Mouse (Mus musculus) forebrain, embryonic 10.5 days (tissue): Measurements from ENCODE around the gene Myocd. TPM values are rescaled to one million over a fixed set of nuclear protein-coding genes. Genes with fewer than 3 reads are reported as not detected.

ENCODE experiments used
- DNase-seq: peaks from one replicate; pipeline ENCODE4 v3.0.0-alpha.2; 2017; ENCODE audit warnings: low spot score; ENCODE audit errors: extremely low spot score
- H3K27ac ChIP-seq: fragments of 300-500 bp; sonication (generic); 2 replicates; pipeline ENCODE4 v1.5.1; 2016; ENCODE audit warnings: mild to moderate bottlenecking
- H3K27me3 ChIP-seq: fragments of 300-500 bp; sonication (generic); 2 replicates; pipeline ENCODE4 v1.6.1; 2016; ENCODE audit warnings: mild to moderate bottlenecking; ENCODE audit not compliant: poor library complexity, severe bottlenecking
- H3K36me3 ChIP-seq: fragments of 300-500 bp; sonication (generic); replicated peaks from 2 replicates; pipeline ENCODE4 v1.6.1; 2016; ENCODE audit warnings: mild to moderate bottlenecking, moderate library complexity
- H3K4me1 ChIP-seq: fragments of 300-500 bp; sonication (generic); 2 replicates; pipeline ENCODE4 v1.6.1; 2016
- H3K4me3 ChIP-seq: fragments of 300-500 bp; sonication (generic); 2 replicates; pipeline ENCODE4 v1.5.1; 2016; ENCODE audit warnings: mild to moderate bottlenecking, moderate library complexity
- H3K9me3 ChIP-seq: fragments of 300-500 bp; sonication (generic); 2 replicates; pipeline ENCODE4 v1.6.1; 2016; ENCODE audit warnings: mild to moderate bottlenecking, moderate library complexity
- WGBS: fragments of 180-500 bp; shearing (Covaris S2); methylation state at CpG from one replicate; pipeline ENCODE4 v1.1.7; 2016; 5-methylcytosine and 5-hydroxymethylcytosine counted together
- polyA plus RNA-seq: library from polyadenylated mRNA; unstranded; fragments of >200 nt; fragmentation: Nextera tagmentation; extraction: Ambion mirVana; gene quantifications from 2 replicates; pipeline ENCODE4 v1.2.1, GENCODE M21; 2016

Myocd gene
- polyA plus RNA-seq = 0.36 and 0.55 TPM in 2 replicates

- peak; percentile 62 for DNase-seq
- H3K36me3 ChIP-seq = no peaks in the 10 kb centered on the region
- peak within 1 kb of the TSS; percentile 59 for H3K4me3 ChIP-seq
- H3K27me3 ChIP-seq = peaks cover 43% of the 10 kb centered on the region
- WGBS = under 1% methylated on average over 37 of the region's 37 CpGs
- H3K4me1 ChIP-seq = peaks cover 18% of the 10 kb centered on the region
- no peaks in the 10 kb centered on the region for H3K9me3 ChIP-seq
- H3K27ac ChIP-seq = 0 out of 2 replicates have a peak within 1 kb of the TSS, but pooled peaks have one; percentile 20
Measured at GRCm38 (mm10) chr11:65269851-65270473, at the start of gene Myocd. TSS of gene Myocd (minus strand) at chr11:65269989.

DNA sequence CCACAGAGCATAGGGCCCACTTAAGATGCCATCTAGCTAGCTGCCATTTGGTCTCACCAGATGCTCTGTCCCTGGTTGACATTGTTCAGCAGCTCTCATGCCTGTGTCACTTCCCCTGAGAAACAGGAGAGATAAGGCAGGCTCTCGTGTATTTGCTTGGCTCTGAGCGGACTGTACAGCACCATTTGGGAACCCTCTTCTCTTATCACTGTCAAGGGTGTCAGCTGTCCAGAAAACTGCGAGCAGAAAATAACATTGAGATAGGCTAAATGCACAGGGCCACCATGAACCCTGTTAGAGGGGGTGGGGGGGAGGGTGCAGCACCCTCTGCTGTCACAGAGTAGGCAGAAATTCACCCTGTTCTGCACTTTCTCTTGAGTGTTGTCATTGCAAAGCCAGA is 34.0 kb upstream of the Myocd start:
- 76% methylated on average over 3 of the region's 3 CpGs for WGBS
- Histone ChIP-seq H3K9me3 (no peaks in the 10 kb centered on the region), H3K27ac (no peak overlapping the region), H3K27me3 (no peaks in the 10 kb centered on the region), H3K36me3 (no peaks in the 10 kb centered on the region), H3K4me1 (no peaks in the 10 kb centered on the region), H3K4me3 (no peak overlapping the region)
- no peak for DNase-seq

GRCm38 (mm10) chr11:65294128-65294833 is 24.5 kb upstream of the Myocd start:
- Histone ChIP-seq H3K4me1 (0 out of 2 replicates have a peak, but pooled peaks cover 3% of the 10 kb centered on the region), H3K27ac (no peak overlapping the region), H3K9me3 (no peaks in the 10 kb centered on the region), H3K36me3 (no peaks in the 10 kb centered on the region), H3K4me3 (no peak overlapping the region), H3K27me3 (no peaks in the 10 kb centered on the region)
- no peak for DNase-seq
- 91% methylated on average over 10 of the region's 10 CpGs for WGBS

DNA sequence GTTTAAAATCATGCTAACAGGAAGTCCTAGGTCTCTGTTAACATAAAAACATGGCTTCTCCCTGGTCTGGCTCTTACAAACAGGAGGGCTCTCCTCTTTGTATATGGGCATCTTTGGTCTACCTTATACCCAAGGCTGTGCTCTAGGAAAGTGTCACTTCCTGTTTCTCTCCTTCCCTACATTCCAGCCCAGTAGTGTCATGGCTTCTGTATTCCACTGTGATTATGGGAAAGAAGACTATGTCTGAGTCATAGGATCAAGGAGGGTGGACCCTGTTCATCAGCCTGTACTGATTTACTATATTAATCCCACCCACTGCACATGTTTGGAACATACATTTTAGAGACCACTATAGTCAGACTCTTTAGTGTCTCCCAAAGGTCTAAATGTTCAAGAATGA is 23.2 kb upstream of the Myocd start:
- no peak for DNase-seq
- Histone ChIP-seq H3K27me3 (no peaks in the 10 kb centered on the region), H3K9me3 (no peaks in the 10 kb centered on the region), H3K36me3 (no peaks in the 10 kb centered on the region), H3K4me1 (0 out of 2 replicates have a peak, but pooled peaks cover 3% of the 10 kb centered on the region), H3K27ac (no peak overlapping the region), H3K4me3 (no peak overlapping the region)

DNA sequence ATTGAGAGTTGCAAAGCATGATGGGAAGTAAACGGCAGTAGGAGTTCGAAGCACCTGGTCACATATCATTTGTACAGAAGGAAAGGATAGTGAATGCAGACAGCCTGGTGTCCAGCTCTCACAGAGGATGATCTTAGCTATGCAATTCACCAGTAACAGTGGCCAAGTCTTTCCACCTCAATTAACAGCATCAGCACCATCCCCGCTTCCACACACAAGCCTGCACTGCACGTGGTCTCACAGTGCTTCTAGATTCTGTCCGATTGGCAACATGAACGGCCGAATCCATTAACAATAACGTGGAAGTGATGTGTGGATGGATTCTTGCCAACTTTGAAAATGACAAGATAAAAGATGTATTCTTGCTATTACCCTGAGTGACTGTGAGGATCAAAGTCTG is 17.9 kb upstream of the Myocd start:
- Histone ChIP-seq H3K36me3 (no peaks in the 10 kb centered on the region), H3K27me3 (no peaks in the 10 kb centered on the region), H3K27ac (no peak overlapping the region), H3K4me1 (no peaks in the 10 kb centered on the region), H3K4me3 (no peak overlapping the region), H3K9me3 (no peaks in the 10 kb centered on the region)
- DNase-seq = no peak
- 94% methylated on average over 8 of the region's 8 CpGs for WGBS

DNA sequence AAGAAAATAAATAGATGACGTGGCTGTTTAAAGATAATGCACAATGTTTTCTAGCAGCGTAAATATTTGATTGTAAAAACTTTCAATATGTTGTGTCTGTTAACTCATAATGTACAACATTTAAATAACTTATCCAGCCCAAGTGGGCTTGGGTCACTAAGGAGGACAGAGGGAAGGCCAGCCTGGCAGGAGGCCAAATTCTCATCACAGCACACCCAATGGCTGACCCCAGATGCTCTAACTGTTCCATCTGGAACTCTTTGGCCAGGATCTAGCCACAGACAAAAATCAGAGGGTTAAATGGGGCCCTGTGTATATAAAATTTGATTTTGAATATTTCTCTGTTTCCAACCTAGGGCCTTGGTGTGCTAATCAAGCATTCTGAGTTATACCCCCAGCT is 16.4 kb upstream of the Myocd start:
- WGBS = 87% methylated on average over 2 of the region's 2 CpGs
- no peak overlapping the region for H3K27ac ChIP-seq
- H3K27me3 ChIP-seq = no peaks in the 10 kb centered on the region
- H3K9me3 ChIP-seq = no peaks in the 10 kb centered on the region
- no peak overlapping the region for H3K4me3 ChIP-seq
- no peaks in the 10 kb centered on the region for H3K36me3 ChIP-seq
- no peak for DNase-seq
- no peaks in the 10 kb centered on the region for H3K4me1 ChIP-seq

DNA sequence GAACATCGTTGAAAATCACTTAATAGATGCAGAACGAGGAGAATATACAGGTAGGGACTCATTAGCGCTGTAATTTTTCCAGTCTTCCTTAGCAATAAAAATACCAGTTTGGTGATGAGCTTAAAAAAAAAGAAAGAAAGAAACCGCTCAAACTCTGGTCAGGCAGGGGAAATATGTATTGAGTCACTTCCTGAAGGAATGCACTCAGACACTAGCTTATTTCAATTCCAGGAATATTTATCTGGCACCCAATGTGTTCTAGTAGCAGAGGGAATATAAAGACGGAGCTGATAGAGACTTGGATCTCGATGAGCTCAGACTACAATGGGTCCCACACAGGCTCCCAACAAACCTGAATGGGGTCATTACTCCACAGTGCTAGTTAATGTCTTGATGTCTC is 5.7 kb upstream of the Myocd start:
- Histone ChIP-seq H3K36me3 (no peaks in the 10 kb centered on the region), H3K27me3 (peaks cover 15% of the 10 kb centered on the region), H3K4me1 (peaks cover 7% of the 10 kb centered on the region), H3K9me3 (no peaks in the 10 kb centered on the region), H3K27ac (no peak overlapping the region), H3K4me3 (no peak overlapping the region)
- WGBS = 90% methylated on average over 6 of the region's 6 CpGs
- DNase-seq = no peak

- Histone ChIP-seq H3K4me3 (peak overlapping the region; percentile 59), H3K27me3 (peaks cover 43% of the 10 kb centered on the region), H3K4me1 (peaks cover 18% of the 10 kb centered on the region), H3K27ac (no peak overlapping the region), H3K36me3 (no peaks in the 10 kb centered on the region), H3K9me3 (no peaks in the 10 kb centered on the region)
- DNase-seq = no peak
- 20% methylated on average over 4 of the region's 4 CpGs for WGBS
Measured at GRCm38 (mm10) chr11:65271000-65271399, 1.2 kb upstream of the Myocd start.

GRCm38 (mm10) chr11:65268310-65268709 is 1.5 kb downstream of the Myocd start:
- no peak for DNase-seq
- Histone ChIP-seq H3K9me3 (no peaks in the 10 kb centered on the region), H3K27ac (no peak overlapping the region), H3K4me1 (peaks cover 18% of the 10 kb centered on the region), H3K27me3 (peaks cover 43% of the 10 kb centered on the region), H3K36me3 (no peaks in the 10 kb centered on the region), H3K4me3 (no peak overlapping the region)
- WGBS = 71% methylated on average over 4 of the region's 4 CpGs

GRCm38 (mm10) chr11:65263466-65263865 is 6.3 kb downstream of the Myocd start:
- DNase-seq = no peak
- Histone ChIP-seq H3K4me3 (no peak overlapping the region), H3K36me3 (no peaks in the 10 kb centered on the region), H3K27me3 (peaks cover 8% of the 10 kb centered on the region), H3K27ac (no peak overlapping the region), H3K9me3 (no peaks in the 10 kb centered on the region), H3K4me1 (no peaks in the 10 kb centered on the region)
- WGBS = 79% methylated on average over 6 of the region's 6 CpGs

- DNase-seq = no peak
- no peak overlapping the region for H3K4me3 ChIP-seq
- H3K36me3 ChIP-seq = no peaks in the 10 kb centered on the region
- no peaks in the 10 kb centered on the region for H3K9me3 ChIP-seq
- no peak overlapping the region for H3K27ac ChIP-seq
- no peaks in the 10 kb centered on the region for H3K27me3 ChIP-seq
- no peaks in the 10 kb centered on the region for H3K4me1 ChIP-seq
- WGBS = 94% methylated on average over 4 of the region's 4 CpGs
Measured at GRCm38 (mm10) chr11:65258997-65259396, 10.8 kb downstream of the Myocd start.

DNA sequence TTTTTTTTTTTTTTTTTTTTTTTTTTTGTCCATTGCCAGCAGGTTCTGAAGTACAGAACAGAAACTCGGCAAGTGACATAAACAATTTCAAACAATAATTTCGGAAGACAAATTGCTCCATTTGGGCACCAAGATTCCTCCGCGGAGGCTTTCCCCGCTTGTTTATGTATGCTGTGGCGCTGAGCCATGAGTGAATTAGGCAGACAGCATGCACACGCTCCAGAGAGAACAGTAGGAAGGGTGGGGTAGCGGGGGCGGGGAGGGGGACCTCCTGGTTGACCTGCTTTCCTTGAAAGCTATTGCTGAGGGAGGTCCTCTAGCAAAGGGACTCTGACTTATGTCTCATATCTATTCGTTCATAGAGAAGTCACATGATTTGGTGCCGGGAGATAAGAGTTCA is 13.6 kb downstream of the Myocd start:
- no peak overlapping the region for H3K27ac ChIP-seq
- DNase-seq = no peak
- no peaks in the 10 kb centered on the region for H3K27me3 ChIP-seq
- H3K4me1 ChIP-seq = no peaks in the 10 kb centered on the region
- H3K4me3 ChIP-seq = no peak overlapping the region
- H3K9me3 ChIP-seq = no peaks in the 10 kb centered on the region
- H3K36me3 ChIP-seq = no peaks in the 10 kb centered on the region
- WGBS = 83% methylated on average over 11 of the region's 11 CpGs

DNA sequence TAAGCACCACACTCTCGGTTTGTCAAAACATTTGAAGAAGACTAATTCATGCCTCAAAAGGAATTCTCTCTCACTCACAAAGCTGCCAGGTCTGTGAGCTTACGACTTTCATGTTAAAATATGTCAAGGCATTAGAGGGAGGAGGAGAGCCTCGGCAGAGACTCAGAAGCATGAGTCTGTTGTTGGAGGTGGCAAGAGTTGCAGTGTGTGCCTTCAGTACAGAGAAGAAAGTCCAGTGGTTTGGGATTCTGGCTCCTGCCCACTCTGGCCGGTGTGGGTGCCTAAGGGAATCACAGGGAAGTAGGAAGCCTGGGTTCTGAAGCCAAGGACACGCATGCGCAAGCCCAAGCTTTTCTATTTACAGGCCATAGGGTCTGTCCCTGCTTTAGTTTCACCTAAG is 14.2 kb downstream of the Myocd start:
- H3K4me1 ChIP-seq = no peaks in the 10 kb centered on the region
- no peak overlapping the region for H3K27ac ChIP-seq
- DNase-seq = no peak
- no peak overlapping the region for H3K4me3 ChIP-seq
- no peaks in the 10 kb centered on the region for H3K27me3 ChIP-seq
- no peaks in the 10 kb centered on the region for H3K36me3 ChIP-seq
- H3K9me3 ChIP-seq = no peaks in the 10 kb centered on the region
- WGBS = 83% methylated on average over 6 of the region's 6 CpGs
